Mouse (Mus musculus) layer of hippocampus, adult 8-10 months (tissue): Measurements from ENCODE around the gene 4930524J08Rik. TPM values are rescaled to one million over a fixed set of nuclear protein-coding genes. Genes with fewer than 3 reads are reported as not detected.

ENCODE experiments used
- DNase-seq, 2 experiments: peaks; one replicate each; pipeline ENCODE4 v3.0.0; 2022; ENCODE audit warnings: low spot score in 2 of 2
- total RNA-seq, 4 experiments: library from RNA; stranded (reverse); gene quantifications; 2 replicates each; pipeline ENCODE4 v1.2.4; 2022

The 4930524J08Rik gene
- total RNA-seq, 4 experiments from 2014 or later = 1.4 to 3.1 (median 1.6) TPM

DNA sequence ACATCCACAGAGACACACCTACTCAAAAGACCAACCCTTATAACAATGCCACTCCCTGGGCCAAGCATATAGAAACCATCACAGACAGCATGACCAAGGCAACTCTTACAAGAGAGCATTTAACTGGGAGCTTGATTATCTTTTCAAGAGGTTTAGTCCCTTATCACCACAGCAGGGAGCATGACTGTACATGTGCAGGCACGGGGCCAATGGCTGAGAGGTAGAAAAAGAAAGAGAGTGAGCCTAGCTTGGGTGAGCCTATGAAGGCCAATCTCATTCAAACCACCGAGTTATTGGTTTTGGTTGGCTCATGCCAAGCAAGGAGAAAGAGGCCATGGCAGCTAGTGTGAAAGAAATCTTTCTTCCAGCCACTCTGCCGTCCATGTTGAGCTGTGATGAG, 26.6 kb downstream of the 4930524J08Rik start:
- DNase-seq = no peak

DNA sequence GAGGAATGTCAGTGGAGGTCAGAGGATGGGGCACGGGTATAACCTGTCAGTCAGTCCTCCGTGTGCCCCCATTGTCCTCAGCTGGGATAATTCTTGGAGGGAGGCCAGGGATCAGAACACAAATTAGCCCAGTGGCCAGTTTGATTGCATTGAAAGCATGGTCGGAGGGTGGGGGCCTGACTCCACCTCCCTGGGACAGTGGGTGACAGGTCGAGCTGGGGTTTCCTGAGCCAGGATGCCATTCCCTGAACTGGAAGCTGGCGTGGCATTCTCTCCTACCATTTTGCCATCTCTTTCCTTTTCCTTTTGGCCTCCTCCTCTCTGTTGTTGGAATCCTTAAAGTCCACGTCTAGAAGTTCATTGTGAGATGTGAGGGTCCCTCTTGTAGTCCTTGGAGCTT, 27.0 kb downstream of the 4930524J08Rik start:
- no peak for DNase-seq

DNA sequence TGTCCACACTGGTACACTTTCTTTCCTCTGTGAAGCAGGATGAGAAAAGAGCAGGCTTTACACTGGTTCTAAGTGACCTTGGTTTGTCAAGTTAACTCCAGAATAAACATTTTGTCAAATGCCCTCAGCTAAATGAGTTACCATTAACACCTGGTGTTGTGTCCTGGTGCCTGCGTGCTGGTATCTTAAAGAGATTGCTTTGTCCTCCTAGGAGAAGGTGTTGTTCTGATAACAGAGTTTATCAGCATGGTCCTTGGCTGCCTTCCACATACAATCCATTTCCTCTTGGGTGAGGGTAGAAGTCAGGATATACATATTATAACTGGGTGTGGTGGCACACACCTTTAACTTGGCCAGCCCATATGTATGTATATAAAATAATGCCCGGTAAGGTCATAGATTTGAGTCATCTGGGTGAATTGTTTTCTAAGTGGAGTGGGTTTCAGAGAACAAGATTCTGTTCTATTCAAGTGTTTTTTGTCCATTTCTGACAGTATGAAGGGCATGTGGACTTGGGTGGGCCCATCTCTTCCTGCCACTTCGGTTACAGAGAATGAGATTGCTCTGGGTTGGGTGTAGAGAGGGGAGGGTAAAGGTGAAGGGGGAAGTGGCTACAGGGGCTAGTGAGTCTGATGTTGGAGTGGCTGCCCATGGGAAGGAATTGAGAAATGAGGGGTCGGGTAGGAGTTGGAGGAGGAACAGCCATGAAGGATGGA, 27.6 kb downstream of the 4930524J08Rik start:
- DNase-seq = no peak

DNA sequence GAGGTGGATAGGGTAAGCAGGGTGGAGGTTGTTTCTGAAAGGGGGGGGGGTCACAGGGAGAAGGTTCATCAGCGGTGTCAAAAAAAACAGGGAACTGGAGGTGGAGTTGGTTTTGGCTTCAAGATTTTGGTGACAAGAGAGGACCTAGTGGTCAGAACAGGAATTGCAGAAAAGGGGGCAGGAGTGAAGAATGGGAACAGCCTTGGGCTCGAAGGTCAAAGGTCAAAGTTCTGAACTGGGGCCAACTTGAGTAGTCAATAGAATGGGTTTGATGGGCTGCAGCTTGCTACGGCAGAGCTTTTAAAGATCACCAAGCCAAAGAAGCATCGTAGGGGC, 28.1 kb downstream of the 4930524J08Rik start:
- no peak for DNase-seq

DNA sequence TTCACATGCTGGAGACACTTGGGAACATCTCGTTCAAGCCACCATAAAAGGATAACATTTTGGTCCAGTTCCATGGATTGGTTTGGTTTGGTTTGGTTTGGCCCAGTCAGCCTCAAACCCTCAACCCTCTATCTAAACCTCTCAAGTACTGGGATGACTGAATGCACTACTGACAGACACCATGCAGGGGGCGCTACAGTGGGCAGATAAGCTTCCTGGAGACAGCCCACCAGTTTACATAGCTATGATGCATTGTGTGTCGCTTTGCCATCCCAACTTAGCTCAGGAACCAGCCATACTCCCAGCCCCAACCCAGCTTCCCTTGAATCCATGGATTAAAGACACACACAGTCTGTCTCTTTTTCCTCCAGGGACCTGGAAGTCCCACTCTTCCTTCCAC, 29.6 kb downstream of the 4930524J08Rik start:
- no peak for DNase-seq

DNA sequence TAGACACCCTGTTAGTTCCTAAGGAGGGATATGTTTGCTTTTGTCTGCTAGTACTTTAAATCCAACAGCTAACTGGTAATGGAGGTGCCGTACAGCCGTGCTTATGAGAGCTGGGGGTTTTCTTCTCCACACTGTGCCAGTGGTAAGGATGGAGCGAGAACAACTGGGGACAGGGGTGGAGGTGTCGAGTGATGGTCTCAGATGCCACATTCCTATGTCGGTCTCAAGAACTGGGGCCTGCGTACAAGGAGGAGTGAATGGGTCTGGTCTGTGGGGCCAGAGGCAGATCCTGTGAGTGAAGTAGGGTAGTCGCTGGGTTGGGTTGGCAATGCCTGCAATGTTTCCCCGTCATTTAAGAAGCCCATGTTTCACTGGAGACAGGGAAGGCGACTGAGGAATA, 33.7 kb downstream of the 4930524J08Rik start:
- DNase-seq = no peak

DNA sequence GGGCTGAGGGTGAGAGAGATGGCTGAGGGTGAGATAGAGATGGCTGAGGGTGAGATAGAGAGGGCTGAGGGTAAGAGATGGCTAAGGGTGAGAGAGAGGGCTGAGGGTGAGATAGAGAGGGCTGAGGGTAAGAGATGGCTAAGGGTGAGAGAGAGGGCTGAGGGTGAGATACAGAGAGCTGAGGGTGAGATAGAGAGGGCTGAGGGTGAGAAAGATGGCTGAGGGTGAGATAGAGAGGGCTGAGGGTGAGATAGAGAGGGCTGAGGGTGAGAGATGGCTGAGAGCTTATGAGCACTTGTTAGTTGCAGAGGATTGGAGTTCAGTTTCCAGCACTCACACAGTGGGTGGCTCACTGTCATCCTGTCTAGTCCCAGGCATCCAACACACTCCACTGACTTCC, 41.2 kb downstream of the 4930524J08Rik start:
- no peak for DNase-seq

DNA sequence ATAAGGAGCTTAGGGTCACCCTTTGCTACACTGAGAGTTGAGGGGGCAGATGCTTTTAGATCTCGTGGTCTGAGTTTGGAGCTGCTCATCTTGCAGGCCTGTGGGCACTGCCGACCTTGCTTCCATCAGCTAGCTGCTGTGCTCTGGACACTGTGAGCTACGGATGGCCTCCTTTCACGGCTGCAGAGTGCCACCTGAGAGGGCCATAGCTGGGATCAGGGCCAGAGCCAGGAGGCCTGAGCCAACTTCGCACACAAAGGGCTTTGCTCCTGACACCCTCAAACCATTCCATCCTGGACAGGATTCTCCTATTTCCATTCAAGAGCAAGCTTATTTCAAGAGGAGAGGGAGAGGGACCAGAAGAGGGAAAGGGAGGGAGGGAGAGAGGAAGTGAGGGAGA, 45.5 kb downstream of the 4930524J08Rik start:
- no peak for DNase-seq

DNA sequence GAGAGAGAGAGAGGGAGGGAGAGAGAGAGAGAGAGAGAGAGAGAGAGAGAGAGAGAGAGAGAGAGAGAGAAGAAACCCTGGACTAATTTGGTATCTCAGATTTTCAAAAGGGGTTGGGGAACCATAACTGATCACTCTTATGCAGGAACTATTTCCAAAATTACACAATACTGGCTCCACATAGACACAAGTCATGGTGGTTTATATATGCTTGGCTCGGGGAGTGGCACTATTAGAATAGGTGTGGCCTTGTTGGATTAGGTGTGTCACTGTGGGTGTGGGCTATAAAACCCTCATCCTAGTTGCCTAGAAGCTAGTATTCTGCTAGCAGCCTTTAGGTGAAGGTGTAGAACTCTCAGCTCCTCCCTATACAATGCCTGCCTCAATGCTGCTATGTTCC, 46.0 kb downstream of the 4930524J08Rik start:
- DNase-seq = no peak

Other genes starting within 250 kb of the 4930524J08Rik start
- 10 to 100 TPM; 15.6 to 18.0 (median 16.5) TPM for gene Rasgef1b, start 250.0 kb upstream of the 4930524J08Rik start, total RNA-seq
- gene Vamp9, start 72.8 kb upstream of the 4930524J08Rik start, total RNA-seq = 1 to 10 TPM in 2 of 4 experiments, under 1 TPM in 1, not detected in 1; 0.52 to 1.5 (median 1.0) TPM
- gene Hnrnpd, start 123 bp upstream of the 4930524J08Rik start, total RNA-seq = 100 to 1,000 TPM; 171 to 222 (median 202) TPM
- gene Hnrnpdl, start 60.6 kb downstream of the 4930524J08Rik start, total RNA-seq = 100 to 1,000 TPM; 182 to 223 (median 194) TPM
- 10 to 100 TPM; 51.4 to 56.9 (median 55.1) TPM for gene Enoph1, start 60.9 kb downstream of the 4930524J08Rik start, total RNA-seq
- 10 to 100 TPM; 61.3 to 73.4 (median 69.5) TPM for gene Tmem150c, start 180.7 kb downstream of the 4930524J08Rik start, total RNA-seq